Mouse (Mus musculus): Measurements from ENCODE around the gene Klra7. TPM values are rescaled to one million over a fixed set of nuclear protein-coding genes. Genes with fewer than 3 reads are reported as not detected.
"Not testable (repeated sequence)": the region's sequence is repeated elsewhere in the genome, so short reads cannot be mapped to it uniquely, and the experiment has no call there.

The Klra7 gene
- not detected in 2 replicates for polyA plus RNA-seq (2014; fragmentation: Nextera tagmentation; extraction: Ambion mirVana)

GRCm38 (mm10) chr6:130233222-130233621 lies at the start of gene Klra7:
TSS of gene Klra7 (minus strand) at chr6:130233322.
- H3K27ac ChIP-seq (ENCODE audit: low read depth), result no peak within 1 kb of the TSS
- ATAC-seq (ENCODE audit: insufficient read depth) (no peak), DNase-seq (no peak)
- no peak within 1 kb of the TSS for H3K4me3 ChIP-seq (ENCODE audit: low read depth, low read length)
- no peaks in the 10 kb centered on the region for H3K4me1 ChIP-seq (ENCODE audit: insufficient read depth)
- no peak within 1 kb of the TSS for H3K4me2 ChIP-seq
- no peak for TF ChIP-seq CTCF (IDR thresholded peaks at IDR 0.05; ENCODE audit: low read depth)
- H3K9ac ChIP-seq, result no peak within 1 kb of the TSS
- no peaks in the 10 kb centered on the region for H3K9me3 ChIP-seq (ENCODE audit: low read depth, low read length)
- H3K36me3 ChIP-seq (ENCODE audit: insufficient read depth), result no peaks in the 10 kb centered on the region
- H3K27me3 ChIP-seq (ENCODE audit: insufficient read depth, low read length), result no peaks in the 10 kb centered on the region

GRCm38 (mm10) chr6:130281828-130282227 lies 48.7 kb upstream of the Klra7 start, which contains the start of gene Klra10:
TSS of gene Klra10 (minus strand) at chr6:130281928.
- not testable (repeated sequence) for H3K27me3 ChIP-seq (ENCODE audit: insufficient read depth, low read length); H3K36me3 ChIP-seq (ENCODE audit: insufficient read depth); H3K4me3 ChIP-seq (ENCODE audit: low read depth, low read length); DNase-seq; ATAC-seq (ENCODE audit: insufficient read depth); H3K9ac ChIP-seq; H3K4me1 ChIP-seq (ENCODE audit: insufficient read depth); H3K27ac ChIP-seq (ENCODE audit: low read depth); H3K4me2 ChIP-seq; H3K9me3 ChIP-seq (ENCODE audit: low read depth, low read length)
- WGBS, result 63% methylated on average over 1 of the region's 1 CpGs

GRCm38 (mm10) chr6:130255326-130255725 lies 22.2 kb upstream of the Klra7 start:
- Histone ChIP-seq H3K36me3 (ENCODE audit: insufficient read depth) (no peaks in the 10 kb centered on the region), H3K9ac (no peak overlapping the region), H3K27ac (ENCODE audit: low read depth) (no peak overlapping the region), H3K4me2 (no peak overlapping the region), H3K4me3 (ENCODE audit: low read depth, low read length) (no peak overlapping the region), H3K4me1 (ENCODE audit: insufficient read depth) (no peaks in the 10 kb centered on the region), H3K27me3 (ENCODE audit: insufficient read depth, low read length) (no peaks in the 10 kb centered on the region), H3K9me3 (ENCODE audit: low read depth, low read length) (no peaks in the 10 kb centered on the region; the same call in 1 of the 2 replicates)
- WGBS, result 85% methylated on average over 2 of the region's 2 CpGs
- no peak for TF ChIP-seq CTCF (IDR thresholded peaks at IDR 0.05; ENCODE audit: low read depth)
- DNase-seq (no peak), ATAC-seq (ENCODE audit: insufficient read depth) (no peak)

- Histone ChIP-seq H3K27ac (ENCODE audit: low read depth) (no peak overlapping the region), H3K4me1 (ENCODE audit: insufficient read depth) (no peaks in the 10 kb centered on the region), H3K9ac (no peak overlapping the region), H3K4me3 (ENCODE audit: low read depth, low read length) (no peak overlapping the region), H3K4me2 (no peak overlapping the region), H3K36me3 (ENCODE audit: insufficient read depth) (no peaks in the 10 kb centered on the region), H3K27me3 (ENCODE audit: insufficient read depth, low read length) (no peaks in the 10 kb centered on the region), H3K9me3 (ENCODE audit: low read depth, low read length) (no peaks in the 10 kb centered on the region)
- DNase-seq (no peak), ATAC-seq (ENCODE audit: insufficient read depth) (no peak)
- TF ChIP-seq CTCF (IDR thresholded peaks at IDR 0.05; ENCODE audit: low read depth), result no peak
- WGBS, result 68% methylated on average over 2 of the region's 2 CpGs
Observed at GRCm38 (mm10) chr6:130237536-130237935, 4.4 kb upstream of the Klra7 start.

- no peaks in the 10 kb centered on the region for H3K36me3 ChIP-seq (ENCODE audit: insufficient read depth)
- no peak overlapping the region for H3K9ac ChIP-seq
- no peak overlapping the region for H3K4me2 ChIP-seq
- no peak overlapping the region for H3K27ac ChIP-seq (ENCODE audit: low read depth)
- TF ChIP-seq CTCF (IDR thresholded peaks at IDR 0.05; ENCODE audit: low read depth), result no peak
- ATAC-seq (ENCODE audit: insufficient read depth) (no peak), DNase-seq (no peak)
- no peak overlapping the region for H3K4me3 ChIP-seq (ENCODE audit: low read depth, low read length)
- no peaks in the 10 kb centered on the region for H3K27me3 ChIP-seq (ENCODE audit: insufficient read depth, low read length)
- no peaks in the 10 kb centered on the region for H3K9me3 ChIP-seq (ENCODE audit: low read depth, low read length)
- no peaks in the 10 kb centered on the region for H3K4me1 ChIP-seq (ENCODE audit: insufficient read depth)
- 30% methylated on average over 1 of the region's 1 CpGs for WGBS
Observed at GRCm38 (mm10) chr6:130236635-130237034, 3.5 kb upstream of the Klra7 start.

GRCm38 (mm10) chr6:130197453-130197852 lies 35.7 kb downstream of the Klra7 start:
- not testable (repeated sequence) for H3K9me3 ChIP-seq (ENCODE audit: low read depth, low read length); ATAC-seq (ENCODE audit: insufficient read depth); H3K4me3 ChIP-seq (ENCODE audit: low read depth, low read length); H3K9ac ChIP-seq; DNase-seq; H3K4me2 ChIP-seq; H3K36me3 ChIP-seq (ENCODE audit: insufficient read depth); H3K4me1 ChIP-seq (ENCODE audit: insufficient read depth); H3K27ac ChIP-seq (ENCODE audit: low read depth); H3K27me3 ChIP-seq (ENCODE audit: insufficient read depth, low read length)
- WGBS, result 92% methylated on average over 1 of the region's 1 CpGs

- ATAC-seq (ENCODE audit: insufficient read depth); H3K4me1 ChIP-seq (ENCODE audit: insufficient read depth); H3K4me2 ChIP-seq; H3K27ac ChIP-seq (ENCODE audit: low read depth); H3K4me3 ChIP-seq (ENCODE audit: low read depth, low read length); H3K36me3 ChIP-seq (ENCODE audit: insufficient read depth); H3K9ac ChIP-seq; H3K27me3 ChIP-seq (ENCODE audit: insufficient read depth, low read length); H3K9me3 ChIP-seq (ENCODE audit: low read depth, low read length); DNase-seq: not testable (repeated sequence)
- 52% methylated on average over 3 of the region's 3 CpGs for WGBS
Observed at GRCm38 (mm10) chr6:130193012-130193411, 40.1 kb downstream of the Klra7 start, which contains the start of gene Klra9. TSS of gene Klra9 (minus strand) at chr6:130193112.

Other genes starting within 250 kb of the Klra7 start
- not detected in 2 replicates for gene Klra6, start 206.4 kb downstream of the Klra7 start, polyA plus RNA-seq (2014; fragmentation: Nextera tagmentation; extraction: Ambion mirVana)
- not detected in 2 replicates for gene Klra4, start 166.1 kb downstream of the Klra7 start, polyA plus RNA-seq (2014; fragmentation: Nextera tagmentation; extraction: Ambion mirVana)
- gene Klra8, start 103.4 kb downstream of the Klra7 start, polyA plus RNA-seq (2014; fragmentation: Nextera tagmentation; extraction: Ambion mirVana), result not detected in 2 replicates
- gene Klra9, start 40.2 kb downstream of the Klra7 start, polyA plus RNA-seq (2014; fragmentation: Nextera tagmentation; extraction: Ambion mirVana), result not detected in 2 replicates
- not detected in 2 replicates for gene Klra10, start 48.6 kb upstream of the Klra7 start, polyA plus RNA-seq (2014; fragmentation: Nextera tagmentation; extraction: Ambion mirVana)
- not detected in 2 replicates for gene Klra3, start 104.3 kb upstream of the Klra7 start, polyA plus RNA-seq (2014; fragmentation: Nextera tagmentation; extraction: Ambion mirVana)
- not detected in 2 replicates for gene Klra1, start 153.6 kb upstream of the Klra7 start, polyA plus RNA-seq (2014; fragmentation: Nextera tagmentation; extraction: Ambion mirVana)

Measured in lung, embryonic 14.5 days (tissue).